Mouse (Mus musculus): ENCODE measurements around the gene Rsbn1. TPM values are rescaled to one million over a fixed set of nuclear protein-coding genes. Genes with fewer than 3 reads are reported as not detected.
A peak's percentile ranks its signal among the peaks of the same experiment; 100 is the strongest.

Rsbn1 gene
- polyA plus RNA-seq, 1 experiment: 22.1 TPM

DNA sequence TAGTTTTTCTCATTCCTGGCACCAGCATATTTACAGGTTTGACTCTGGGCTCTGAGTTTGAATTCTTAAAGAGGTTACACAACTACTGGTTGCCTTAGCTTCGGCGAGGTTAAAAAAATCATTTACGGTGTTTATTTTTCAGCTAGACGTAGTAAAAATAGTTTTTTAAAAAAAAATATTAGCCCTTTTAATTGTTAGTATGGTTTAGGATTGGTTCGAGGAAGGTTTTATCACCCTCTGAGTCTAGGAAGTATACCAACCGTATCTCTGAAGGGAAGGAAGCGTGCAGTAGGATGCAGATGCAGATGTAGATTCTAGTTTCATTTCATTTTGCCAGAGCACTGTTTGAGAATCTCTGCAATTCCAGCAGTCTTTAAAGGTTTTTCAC lies 1.6 kb downstream of the Rsbn1 start:
- Histone ChIP-seq H3K27me3 (ENCODE audit: control insufficient read depth, insufficient read depth, low read length) (no peaks in the 10 kb centered on the region), H3K27ac (ENCODE audit: control insufficient read depth, insufficient read depth, low read depth, low read length) (peak overlapping the region; percentile 97), H3K4me3 (ENCODE audit: control insufficient read depth, low read depth, low read length) (peak overlapping the region; percentile 100), H3K4me1 (ENCODE audit: control insufficient read depth, insufficient read depth, low read length) (no peaks in the 10 kb centered on the region), H3K36me3 (ENCODE audit: control insufficient read depth, insufficient read depth, low read length) (peaks cover 7% of the 10 kb centered on the region)
- TF ChIP-seq CTCF (IDR thresholded peaks at IDR 0.05; ENCODE audit: control insufficient read depth, insufficient read depth, insufficient replicate concordance, low read depth, low read length): no peak
- no peak for TF ChIP-seq POLR2A (IDR thresholded peaks at IDR 0.05; ENCODE audit: control insufficient read depth, low read depth, low read length)

DNA sequence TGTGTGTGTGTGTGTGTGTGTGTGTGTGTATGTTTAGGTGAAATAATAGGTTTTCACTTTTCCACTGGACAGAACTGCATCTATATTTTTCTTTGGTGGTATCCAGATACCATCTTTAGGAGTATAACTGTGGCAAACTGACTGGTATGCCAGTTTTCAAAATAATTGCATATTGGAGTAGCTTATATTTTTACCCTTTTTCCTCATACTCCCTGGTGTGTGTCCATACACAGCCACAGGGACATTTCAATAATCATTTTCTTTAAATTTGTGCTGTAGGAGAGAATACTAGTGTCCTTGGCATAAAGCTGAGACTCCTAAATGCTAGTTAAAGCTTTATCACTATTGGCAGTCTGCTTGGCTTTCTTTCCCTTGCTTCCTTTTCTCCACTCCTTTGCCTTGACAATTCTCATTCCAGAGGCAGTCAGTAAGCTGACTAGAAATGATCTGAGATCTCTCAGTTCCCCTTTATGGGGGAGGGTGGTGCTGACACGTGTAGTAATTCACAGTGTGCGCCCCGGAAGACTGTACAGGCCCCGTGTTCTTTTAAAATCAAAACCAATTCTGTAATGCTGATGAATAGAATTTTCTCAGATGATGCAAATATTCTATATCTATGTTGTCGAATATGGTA lies 2.4 kb downstream of the Rsbn1 start:
- Histone ChIP-seq H3K27ac (ENCODE audit: control insufficient read depth, insufficient read depth, low read depth, low read length) (no peak overlapping the region), H3K27me3 (ENCODE audit: control insufficient read depth, insufficient read depth, low read length) (no peaks in the 10 kb centered on the region), H3K4me3 (ENCODE audit: control insufficient read depth, low read depth, low read length) (peak overlapping the region; percentile 79), H3K4me1 (ENCODE audit: control insufficient read depth, insufficient read depth, low read length) (no peaks in the 10 kb centered on the region), H3K36me3 (ENCODE audit: control insufficient read depth, insufficient read depth, low read length) (peaks cover 7% of the 10 kb centered on the region)
- TF ChIP-seq CTCF (IDR thresholded peaks at IDR 0.05; ENCODE audit: control insufficient read depth, insufficient read depth, insufficient replicate concordance, low read depth, low read length) (no peak), POLR2A (IDR thresholded peaks at IDR 0.05; ENCODE audit: control insufficient read depth, low read depth, low read length) (no peak)

DNA sequence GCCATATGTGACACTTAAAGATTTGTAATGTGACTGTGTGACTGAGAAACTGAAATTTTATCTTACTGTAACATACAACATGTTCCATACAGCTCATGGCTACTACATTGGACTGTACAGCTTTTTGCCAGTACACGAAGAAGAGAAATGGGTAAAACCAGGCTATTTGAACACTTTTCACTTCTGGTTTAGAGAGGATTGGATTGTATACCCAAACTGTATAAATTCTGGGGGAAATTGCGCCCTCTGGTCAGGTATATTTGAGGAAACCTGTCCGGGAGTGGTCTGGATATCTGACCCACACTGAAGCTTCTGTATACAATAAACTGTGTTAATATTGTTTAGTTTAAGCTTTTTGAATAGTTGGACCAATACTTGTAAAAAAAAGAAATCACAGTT lies 2.9 kb downstream of the Rsbn1 start:
- Histone ChIP-seq H3K4me3 (ENCODE audit: control insufficient read depth, low read depth, low read length) (peak overlapping the region; percentile 16; the same call in 1 of the 2 replicates), H3K36me3 (ENCODE audit: control insufficient read depth, insufficient read depth, low read length) (peaks cover 7% of the 10 kb centered on the region), H3K4me1 (ENCODE audit: control insufficient read depth, insufficient read depth, low read length) (no peaks in the 10 kb centered on the region), H3K27ac (ENCODE audit: control insufficient read depth, insufficient read depth, low read depth, low read length) (no peak overlapping the region), H3K27me3 (ENCODE audit: control insufficient read depth, insufficient read depth, low read length) (no peaks in the 10 kb centered on the region)
- no peak for TF ChIP-seq CTCF (IDR thresholded peaks at IDR 0.05; ENCODE audit: control insufficient read depth, insufficient read depth, insufficient replicate concordance, low read depth, low read length)
- TF ChIP-seq POLR2A (IDR thresholded peaks at IDR 0.05; ENCODE audit: control insufficient read depth, low read depth, low read length): no peak

DNA sequence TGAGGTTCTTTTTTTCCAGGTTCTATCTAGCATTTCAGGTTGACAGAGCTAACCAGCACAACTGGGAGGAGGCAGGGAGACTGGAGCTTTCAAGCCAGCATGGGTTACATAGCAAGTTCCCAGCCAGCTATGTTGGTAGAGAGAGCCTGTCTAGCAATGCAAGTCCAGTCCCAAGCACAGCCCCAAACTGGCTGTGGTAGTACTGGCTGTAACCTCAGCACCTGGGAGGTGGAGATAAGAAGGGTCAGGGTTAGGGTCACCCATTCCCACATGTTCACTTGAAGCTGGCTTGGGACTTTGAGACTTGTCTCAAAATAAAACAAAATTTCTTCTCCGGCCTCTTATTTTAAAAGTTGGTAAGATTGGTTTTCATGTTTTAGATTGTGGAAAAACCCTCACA lies 6.2 kb downstream of the Rsbn1 start:
- H3K4me3 ChIP-seq (ENCODE audit: control insufficient read depth, low read depth, low read length): no peak overlapping the region
- no peaks in the 10 kb centered on the region for H3K27me3 ChIP-seq (ENCODE audit: control insufficient read depth, insufficient read depth, low read length)
- TF ChIP-seq CTCF (IDR thresholded peaks at IDR 0.05; ENCODE audit: control insufficient read depth, insufficient read depth, insufficient replicate concordance, low read depth, low read length) (no peak), POLR2A (IDR thresholded peaks at IDR 0.05; ENCODE audit: control insufficient read depth, low read depth, low read length) (no peak)
- peaks cover 3% of the 10 kb centered on the region for H3K36me3 ChIP-seq (ENCODE audit: control insufficient read depth, insufficient read depth, low read length)
- H3K4me1 ChIP-seq (ENCODE audit: control insufficient read depth, insufficient read depth, low read length): no peaks in the 10 kb centered on the region
- no peak overlapping the region for H3K27ac ChIP-seq (ENCODE audit: control insufficient read depth, insufficient read depth, low read depth, low read length)

DNA sequence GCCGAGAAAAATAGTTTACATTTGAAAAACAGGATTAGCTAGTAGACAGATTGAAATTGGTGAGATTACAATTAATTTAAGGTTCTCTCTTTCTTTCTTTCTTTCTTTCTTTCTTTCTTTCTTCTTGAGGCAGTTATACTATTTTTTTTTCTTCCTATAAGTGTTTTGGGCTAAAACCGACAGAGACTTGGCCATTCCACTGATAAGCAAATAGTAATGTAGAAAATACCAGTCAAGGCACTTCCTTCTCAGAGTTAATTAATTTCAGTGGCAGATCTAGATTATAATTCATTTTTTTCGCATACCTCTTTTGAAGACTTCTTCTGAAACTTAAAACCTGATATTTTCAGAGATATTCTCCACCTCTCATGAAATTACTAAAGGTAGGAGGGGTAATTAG lies 11.4 kb downstream of the Rsbn1 start:
- Histone ChIP-seq H3K27me3 (ENCODE audit: control insufficient read depth, insufficient read depth, low read length) (no peaks in the 10 kb centered on the region), H3K4me1 (ENCODE audit: control insufficient read depth, insufficient read depth, low read length) (no peaks in the 10 kb centered on the region), H3K36me3 (ENCODE audit: control insufficient read depth, insufficient read depth, low read length) (peaks cover 2% of the 10 kb centered on the region; the same call in 1 of the 2 replicates), H3K27ac (ENCODE audit: control insufficient read depth, insufficient read depth, low read depth, low read length) (no peak overlapping the region), H3K4me3 (ENCODE audit: control insufficient read depth, low read depth, low read length) (no peak overlapping the region)
- TF ChIP-seq POLR2A (IDR thresholded peaks at IDR 0.05; ENCODE audit: control insufficient read depth, low read depth, low read length) (no peak), CTCF (IDR thresholded peaks at IDR 0.05; ENCODE audit: control insufficient read depth, insufficient read depth, insufficient replicate concordance, low read depth, low read length) (no peak)

DNA sequence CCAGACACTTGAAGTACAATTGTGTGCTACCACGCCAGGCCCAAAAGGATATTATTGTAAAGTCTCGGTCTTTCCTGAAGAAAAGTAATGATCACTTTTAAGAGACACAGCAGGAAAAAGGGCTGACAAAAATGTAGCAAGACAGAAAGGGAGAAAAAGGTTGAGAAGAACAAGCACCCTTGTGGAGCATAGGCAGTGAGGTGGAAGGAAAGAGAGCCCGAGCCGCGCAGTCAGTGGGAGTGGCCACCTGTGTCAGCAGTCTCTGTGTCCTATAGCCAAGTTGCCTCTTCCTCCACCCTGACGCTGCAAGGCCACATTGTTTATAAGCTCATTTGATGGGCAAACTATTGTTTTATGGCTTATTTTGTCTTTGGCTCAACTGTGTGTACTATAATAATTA lies 13.6 kb downstream of the Rsbn1 start:
- Histone ChIP-seq H3K27me3 (ENCODE audit: control insufficient read depth, insufficient read depth, low read length) (no peaks in the 10 kb centered on the region), H3K4me3 (ENCODE audit: control insufficient read depth, low read depth, low read length) (no peak overlapping the region), H3K4me1 (ENCODE audit: control insufficient read depth, insufficient read depth, low read length) (no peaks in the 10 kb centered on the region), H3K27ac (ENCODE audit: control insufficient read depth, insufficient read depth, low read depth, low read length) (no peak overlapping the region), H3K36me3 (ENCODE audit: control insufficient read depth, insufficient read depth, low read length) (peaks cover 2% of the 10 kb centered on the region; the same call in 1 of the 2 replicates)
- TF ChIP-seq POLR2A (IDR thresholded peaks at IDR 0.05; ENCODE audit: control insufficient read depth, low read depth, low read length) (no peak), CTCF (IDR thresholded peaks at IDR 0.05; ENCODE audit: control insufficient read depth, insufficient read depth, insufficient replicate concordance, low read depth, low read length) (no peak)

DNA sequence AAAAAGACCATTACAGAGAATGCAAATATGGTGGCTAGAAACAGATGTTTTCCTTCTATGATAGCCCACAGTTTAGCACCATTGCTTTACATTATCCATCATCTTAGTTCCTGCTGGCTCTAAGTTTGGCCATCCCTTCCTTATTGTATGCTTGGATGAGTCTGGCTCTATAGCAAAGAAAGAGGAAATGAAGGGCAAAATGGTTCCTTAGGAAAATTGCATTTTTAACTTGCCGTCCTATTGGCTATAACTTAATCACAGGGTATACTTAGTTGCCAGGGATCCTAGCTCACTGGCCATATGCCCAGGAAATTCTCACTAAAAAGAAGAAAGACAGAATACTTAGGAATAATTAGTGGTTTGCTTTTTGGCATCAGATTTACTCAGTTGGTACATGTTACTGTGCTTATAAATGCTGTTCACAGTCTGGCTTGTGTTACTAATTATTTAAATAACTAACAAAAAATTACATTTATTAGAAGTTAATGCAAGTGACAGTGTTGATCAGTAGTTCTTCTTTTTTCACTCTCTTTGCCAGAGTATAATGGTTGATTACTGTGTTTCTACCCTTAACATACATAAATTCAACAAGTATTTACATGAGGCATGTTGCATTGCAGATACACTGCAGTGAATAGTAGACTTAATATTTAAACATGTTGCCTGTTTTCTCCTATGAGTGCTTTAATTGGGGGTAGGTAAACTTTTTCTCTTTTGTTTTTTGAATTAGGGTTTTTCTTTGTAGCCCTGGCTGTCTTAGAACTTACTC lies 31.1 kb downstream of the Rsbn1 start:
- TF ChIP-seq POLR2A (IDR thresholded peaks at IDR 0.05; ENCODE audit: control insufficient read depth, low read depth, low read length) (no peak), CTCF (IDR thresholded peaks at IDR 0.05; ENCODE audit: control insufficient read depth, insufficient read depth, insufficient replicate concordance, low read depth, low read length) (no peak)
- Histone ChIP-seq H3K4me3 (ENCODE audit: control insufficient read depth, low read depth, low read length) (no peak overlapping the region), H3K4me1 (ENCODE audit: control insufficient read depth, insufficient read depth, low read length) (no peaks in the 10 kb centered on the region), H3K36me3 (ENCODE audit: control insufficient read depth, insufficient read depth, low read length) (no peaks in the 10 kb centered on the region), H3K27ac (ENCODE audit: control insufficient read depth, insufficient read depth, low read depth, low read length) (no peak overlapping the region), H3K27me3 (ENCODE audit: control insufficient read depth, insufficient read depth, low read length) (no peaks in the 10 kb centered on the region)

Measured in testis, adult 2 months (tissue).